Mouse (Mus musculus) liver, adult 2 months (tissue): ENCODE measurements at regions not wholly inside any gene's neighbourhood (a gene's known extent, or its start where the extent isn't known, plus 50 kb on each side); places are given as distances from the start of the nearest gene placed in this dataset.

ENCODE experiments used
- CTCF ChIP-seq: fragments of 200-500 bp; IDR thresholded peaks from 2 replicates; pipeline ENCODE4 v1.5.1; 2011; ENCODE audit warnings: low read depth, low read length, control low read depth
- POLR2A ChIP-seq: fragments of 200-500 bp; IDR thresholded peaks from 2 replicates; pipeline ENCODE4 v1.6.1; 2011; ENCODE audit warnings: low read length, control low read depth; ENCODE audit not compliant: insufficient read depth; ENCODE audit errors: extremely low read depth

DNA sequence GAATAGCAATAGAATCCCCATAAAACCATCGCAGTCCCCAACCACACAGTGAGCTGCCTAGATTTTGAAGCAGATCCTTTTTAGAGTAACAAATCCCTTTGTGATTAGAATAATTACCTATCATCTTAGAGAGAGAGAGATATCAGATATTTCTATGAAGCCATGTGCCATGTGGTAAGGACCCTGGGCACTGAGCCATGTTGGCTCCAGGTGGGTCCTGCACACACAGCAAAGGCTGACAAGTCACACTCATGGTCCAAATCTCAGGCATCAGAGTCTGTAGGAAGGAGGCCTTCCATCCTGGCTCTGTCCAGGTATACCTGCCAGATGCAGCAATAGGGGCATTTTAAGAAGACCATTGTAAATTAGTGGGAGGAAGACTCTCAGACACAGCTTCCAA lies 73.6 kb upstream of the Mrps9 start:
- TF ChIP-seq CTCF: no peak
- TF ChIP-seq POLR2A: no peak
